Mouse (Mus musculus) adrenal gland, postnatal 25 days (tissue): ENCODE results near the gene Gm26727. TPM values are rescaled to one million over a fixed set of nuclear protein-coding genes. Genes with fewer than 3 reads are reported as not detected.
"Not testable (repeated sequence)": the region's sequence is repeated elsewhere in the genome, so short reads cannot be mapped to it uniquely, and the experiment has no call there.

ENCODE experiments used
- DNase-seq: peaks from one replicate; pipeline ENCODE4 v3.0.0; 2021; ENCODE audit warnings: mixed read lengths
- long read RNA-seq: library from polyadenylated mRNA; stranded (forward); transcript quantifications from one replicate; pipeline ENCODE4 v2.0.0, GENCODE M21; 2021
- total RNA-seq: library from RNA; stranded (reverse); gene quantifications from 2 replicates; pipeline ENCODE4 v1.2.3, GENCODE M21; 2021

The Gm26727 gene
- not detected in 2 replicates for total RNA-seq
- long read RNA-seq: 0 reads

DNA sequence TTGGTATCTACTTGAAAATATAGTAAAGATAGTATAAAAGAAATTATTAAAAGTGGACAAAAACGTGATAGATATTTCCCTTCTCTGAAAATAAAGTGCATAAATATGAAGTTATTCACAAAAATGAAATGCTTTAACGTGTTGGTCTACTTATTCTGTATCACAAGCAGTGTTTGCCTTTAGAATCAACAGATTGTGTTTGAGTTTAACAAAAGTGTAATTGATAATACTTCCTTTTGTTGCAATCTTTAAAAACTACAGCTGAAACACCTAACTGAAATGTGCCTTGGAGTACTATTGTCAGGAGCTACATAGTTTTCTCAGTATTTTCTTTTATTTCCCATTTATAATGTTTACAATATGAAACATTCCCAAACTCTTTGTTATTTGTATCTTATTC, at the start of gene Gm26727:
TSS of gene Gm26727 (minus strand) at position 101 of the 400 bp plus-strand sequence.
- DNase-seq: no peak

GRCm38 (mm10) chr2:67481051-67481450, 48.1 kb upstream of the Gm26727 start:
- DNase-seq: no peak

DNA sequence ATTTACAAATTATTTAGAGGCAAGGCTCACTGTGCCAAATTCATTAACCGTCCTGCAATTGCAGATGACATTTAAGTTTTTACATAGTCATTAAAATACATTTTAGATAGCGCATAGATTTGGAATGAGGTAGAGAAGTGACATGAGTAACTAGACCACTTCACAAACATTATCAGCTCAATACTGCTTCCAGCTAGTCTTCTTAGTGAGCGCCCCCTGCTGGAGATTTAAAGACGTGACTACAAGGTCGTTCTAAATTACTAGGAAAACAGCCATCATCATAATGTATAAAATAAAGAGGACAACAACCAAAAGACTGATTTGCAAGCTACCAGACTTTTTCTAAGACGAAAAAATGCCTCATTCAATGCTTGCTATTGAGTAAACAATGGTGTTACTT, 44.8 kb upstream of the Gm26727 start:
- DNase-seq: peak; percentile 50

- DNase-seq: not testable (repeated sequence)
Measured at GRCm38 (mm10) chr2:67470030-67470429, 37.0 kb upstream of the Gm26727 start.

DNA sequence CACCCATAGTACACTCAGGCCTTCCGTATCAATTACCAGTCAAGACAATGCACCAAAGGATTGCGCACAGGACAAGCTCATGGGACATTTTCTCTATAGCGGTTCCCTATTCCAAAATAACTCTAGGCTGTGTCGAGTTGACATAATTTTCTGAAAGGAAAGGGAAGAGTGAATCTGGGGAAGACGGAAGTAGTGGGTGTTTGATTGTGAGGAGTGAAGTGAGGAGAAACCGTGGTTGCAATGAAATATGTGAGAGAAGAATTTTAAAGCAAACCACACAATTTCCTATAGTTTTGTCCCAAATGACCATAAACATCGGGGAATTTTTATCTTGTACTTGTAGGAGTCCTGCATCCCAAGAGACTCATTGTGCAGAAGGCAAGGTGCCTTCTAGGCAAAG, 34.1 kb upstream of the Gm26727 start:
- no peak for DNase-seq

DNA sequence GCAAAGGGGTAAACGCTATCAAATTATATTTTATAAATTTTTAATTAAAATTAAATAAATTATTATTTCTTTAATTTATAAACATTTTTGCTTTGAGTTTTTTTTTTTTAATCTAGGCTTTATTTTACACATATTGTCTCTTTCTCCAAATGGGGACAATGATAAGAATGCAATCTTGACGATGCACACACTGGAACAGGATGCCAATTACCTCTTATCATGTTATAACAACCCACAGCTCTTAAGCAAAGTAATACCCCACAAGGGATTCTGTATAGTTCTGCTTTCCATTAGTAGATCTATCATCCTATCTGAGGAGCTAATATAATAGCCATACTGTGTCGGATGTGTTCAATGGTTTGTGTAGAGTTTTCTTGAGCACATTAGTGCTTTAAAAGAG, 27.9 kb upstream of the Gm26727 start:
- no peak for DNase-seq

GRCm38 (mm10) chr2:67447206-67447605, 14.2 kb upstream of the Gm26727 start:
- DNase-seq: peak; percentile 4

DNA sequence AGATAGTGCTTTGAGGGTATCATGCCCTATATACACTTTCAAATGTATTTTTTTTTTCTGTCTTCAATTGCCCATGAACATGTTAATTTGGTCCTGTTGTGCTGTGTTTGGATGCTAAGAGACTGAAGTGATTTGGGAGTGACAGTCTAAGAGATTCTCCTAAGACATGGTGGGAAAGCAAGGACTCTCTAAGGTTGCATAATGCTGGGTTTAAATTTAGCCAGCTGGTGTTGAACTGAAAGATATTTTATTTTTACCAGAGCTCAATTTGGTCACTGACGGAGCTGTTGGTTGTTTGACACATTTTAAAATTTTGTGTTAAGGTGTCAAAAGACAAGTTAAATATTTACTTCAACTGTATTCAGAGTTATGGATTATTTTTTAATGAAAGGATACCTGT, 13.8 kb upstream of the Gm26727 start:
- DNase-seq: no peak

DNA sequence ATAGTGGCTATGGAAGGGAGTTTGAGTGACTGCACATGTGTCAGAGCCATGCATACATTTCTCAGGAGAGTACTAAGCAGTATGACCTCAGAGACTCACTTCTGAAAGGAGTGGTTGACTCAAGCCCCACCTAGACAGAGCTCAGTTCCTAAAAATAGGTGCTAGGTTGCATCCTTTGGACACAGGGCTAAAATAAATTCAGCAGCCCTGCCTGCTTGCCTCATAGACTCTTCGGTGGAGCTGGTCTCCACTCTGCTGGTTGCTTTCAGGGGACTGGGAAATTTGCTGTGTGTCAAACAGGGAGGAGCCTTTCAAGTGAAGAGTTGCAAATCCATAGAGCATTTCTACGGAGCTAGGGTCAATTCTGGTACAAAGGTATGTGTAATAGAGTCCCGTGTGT, 12.8 kb upstream of the Gm26727 start, which contains the start of gene Xirp2:
TSS of gene Xirp2 (plus strand) at position 223 of the 400 bp plus-strand sequence.
- no peak for DNase-seq

DNA sequence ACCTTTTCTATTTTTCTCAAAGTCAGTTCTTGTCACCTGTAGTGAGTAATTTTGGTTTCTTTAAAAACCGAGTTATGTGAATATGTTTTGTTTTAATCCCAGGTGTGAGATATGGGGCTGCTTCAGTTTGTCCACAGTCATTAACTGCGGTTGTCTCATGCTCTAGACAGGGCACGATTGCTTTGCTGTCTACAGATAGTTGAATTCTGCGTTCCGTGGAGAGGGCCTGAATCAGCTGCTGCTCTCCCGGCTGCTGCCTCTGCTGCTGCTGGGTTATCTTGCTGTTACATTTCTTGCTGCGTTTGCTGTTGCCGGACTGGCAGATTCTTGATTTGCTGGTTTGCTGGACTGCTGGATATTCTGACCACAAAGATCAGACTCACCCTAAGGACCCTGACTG, 5.3 kb upstream of the Gm26727 start:
- no peak for DNase-seq

DNA sequence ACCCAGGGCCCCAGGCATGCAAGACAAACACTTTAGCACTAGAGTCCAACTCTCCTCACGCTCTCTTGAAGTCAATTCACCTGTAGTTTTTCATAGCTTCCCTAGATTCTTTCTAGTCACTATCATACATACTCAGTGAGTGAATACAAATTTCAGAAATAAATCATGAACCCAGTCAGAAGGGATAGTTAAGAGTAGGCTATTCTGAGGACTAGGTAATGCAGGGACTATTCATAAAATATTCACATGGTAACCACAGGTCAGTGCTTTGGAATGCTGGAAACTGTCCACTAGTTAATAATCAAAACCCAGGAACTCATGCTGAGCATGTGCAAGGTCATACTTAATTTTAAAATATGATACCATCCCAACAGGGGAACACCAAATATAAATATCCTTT, 10.2 kb downstream of the Gm26727 start:
- DNase-seq: no peak

DNA sequence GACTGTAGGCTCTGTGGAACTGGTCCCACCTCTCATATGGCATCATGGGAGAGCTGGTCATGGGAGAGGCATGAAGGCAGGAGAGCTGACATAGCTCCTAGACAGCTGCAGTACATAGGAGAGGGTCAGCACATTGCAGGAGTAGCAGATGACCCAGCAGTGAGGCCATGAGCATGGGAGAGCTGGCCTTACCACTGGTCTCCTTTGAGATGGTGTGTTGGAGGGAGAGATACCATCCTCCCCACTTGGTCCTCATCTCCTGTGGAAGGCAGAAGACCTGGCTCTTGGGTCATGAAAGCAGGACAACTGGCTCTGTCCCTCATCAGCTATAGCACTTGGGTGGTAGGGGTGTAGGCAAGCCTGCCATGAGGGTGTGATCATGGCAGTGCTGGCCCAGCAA, 12.1 kb downstream of the Gm26727 start:
- no peak for DNase-seq

GRCm38 (mm10) chr2:67413425-67413824, 19.6 kb downstream of the Gm26727 start, which contains the start of gene Gm21830:
Gene Gm21830, plus strand, starts transcription at chr2:67413725.
- not testable (repeated sequence) for DNase-seq

Other genes with a start within 250 kb of the Gm26727 start
- gene Gm21830, start 19.5 kb downstream of the Gm26727 start, total RNA-seq: not detected in 2 replicates
- gene Xirp2, start 12.8 kb upstream of the Gm26727 start, total RNA-seq: not detected in 2 replicates
- 1.6 and 2.7 TPM in 2 replicates for gene B3galt1, start 132.7 kb upstream of the Gm26727 start, total RNA-seq